Mouse (Mus musculus) midbrain, embryonic 10.5 days (tissue): ENCODE results near the gene Tmem53. TPM values are rescaled to one million over a fixed set of nuclear protein-coding genes. Genes with fewer than 3 reads are reported as not detected.
A peak's percentile ranks its signal among the peaks of the same experiment; 100 is the strongest.

Experiments
- DNase-seq: peaks from one replicate; pipeline ENCODE4 v3.0.0-alpha.2; 2017; ENCODE audit warnings: low spot score
- H3K27ac ChIP-seq: fragments of 300-500 bp; sonication (generic); replicated peaks from 2 replicates; pipeline ENCODE4 v1.5.1; 2016; ENCODE audit warnings: mild to moderate bottlenecking
- H3K27me3 ChIP-seq: fragments of 300-500 bp; sonication (generic); 2 replicates; pipeline ENCODE4 v1.6.1; 2016; ENCODE audit warnings: low read depth, mild to moderate bottlenecking; ENCODE audit not compliant: poor library complexity, severe bottlenecking
- H3K36me3 ChIP-seq: fragments of 300-500 bp; sonication (generic); 2 replicates; pipeline ENCODE4 v1.6.1; 2016; ENCODE audit warnings: mild to moderate bottlenecking, moderate library complexity
- H3K4me1 ChIP-seq: fragments of 300-500 bp; sonication (generic); 2 replicates; pipeline ENCODE4 v1.6.1; 2016
- H3K4me3 ChIP-seq: fragments of 300-500 bp; sonication (generic); 2 replicates; pipeline ENCODE4 v1.5.1; 2016; ENCODE audit warnings: mild to moderate bottlenecking, moderate library complexity
- H3K9me3 ChIP-seq: fragments of 300-500 bp; sonication (generic); replicated peaks from 2 replicates; pipeline ENCODE4 v1.6.1; 2016; ENCODE audit warnings: mild to moderate bottlenecking
- WGBS: fragments of 180-500 bp; shearing (Covaris S2); methylation state at CpG from one replicate; pipeline ENCODE4 v1.1.7; 2016; 5-methylcytosine and 5-hydroxymethylcytosine counted together
- polyA plus RNA-seq: library from polyadenylated mRNA; unstranded; fragments of >200 nt; fragmentation: Nextera tagmentation; extraction: Ambion mirVana; gene quantifications from 2 replicates; pipeline ENCODE4 v1.2.1, GENCODE M21; 2016

Gene Tmem53
- polyA plus RNA-seq, 1 experiment from 2014 or later: 8.2 TPM

- peaks cover 65% of the 10 kb centered on the region for H3K27me3 ChIP-seq
- no peak overlapping the region; the same call in 1 of the 2 replicates for H3K4me3 ChIP-seq
These were observed 45.3 kb downstream of the Tmem53 start for GRCm38 (mm10) chr4:117296849-117297593.

GRCm38 (mm10) chr4:117297819-117298218 is 46.1 kb downstream of the Tmem53 start:
- no peak overlapping the region for H3K4me3 ChIP-seq
- H3K36me3 ChIP-seq: peaks cover 22% of the 10 kb centered on the region; the same call in 1 of the 2 replicates
- no peak overlapping the region for H3K27ac ChIP-seq
- H3K9me3 ChIP-seq: no peaks in the 10 kb centered on the region
- H3K4me1 ChIP-seq: peaks cover 59% of the 10 kb centered on the region
- DNase-seq: no peak
- 85% methylated on average over 9 of the region's 9 CpGs for WGBS
- H3K27me3 ChIP-seq: peaks cover 73% of the 10 kb centered on the region

More at GRCm38 (mm10) chr4:117296849-117297593, 45.3 kb downstream of the Tmem53 start:
- DNase-seq: no peak
- 80% methylated on average over 19 of the region's 19 CpGs for WGBS
- Histone ChIP-seq H3K9me3 (no peaks in the 10 kb centered on the region), H3K27ac (no peak overlapping the region; the same call in 1 of the 2 replicates), H3K4me1 (peaks cover 55% of the 10 kb centered on the region), H3K36me3 (peaks cover 22% of the 10 kb centered on the region; the same call in 1 of the 2 replicates)

- no peaks in the 10 kb centered on the region for H3K9me3 ChIP-seq
- H3K4me1 ChIP-seq: peaks cover 80% of the 10 kb centered on the region
- peaks cover 94% of the 10 kb centered on the region for H3K27me3 ChIP-seq
- H3K36me3 ChIP-seq: peaks cover 14% of the 10 kb centered on the region; the same call in 1 of the 2 replicates
- WGBS: 83% methylated on average over 10 of the region's 10 CpGs
- no peak for DNase-seq
- H3K4me3 ChIP-seq: no peak overlapping the region
- no peak overlapping the region; the same call in 1 of the 2 replicates for H3K27ac ChIP-seq
These were observed 48.2 kb downstream of the Tmem53 start for GRCm38 (mm10) chr4:117299921-117300320.

GRCm38 (mm10) chr4:117302027-117302806 is 50.5 kb downstream of the Tmem53 start:
- Histone ChIP-seq H3K27me3 (peaks cover 96% of the 10 kb centered on the region), H3K36me3 (peaks cover 5% of the 10 kb centered on the region; the same call in 1 of the 2 replicates), H3K4me3 (no peak overlapping the region), H3K9me3 (no peaks in the 10 kb centered on the region), H3K4me1 (peaks cover 76% of the 10 kb centered on the region), H3K27ac (peak overlapping the region; percentile 34; the same call in 1 of the 2 replicates)
- no peak for DNase-seq
- WGBS: 46% methylated on average over 14 of the region's 14 CpGs

DNA sequence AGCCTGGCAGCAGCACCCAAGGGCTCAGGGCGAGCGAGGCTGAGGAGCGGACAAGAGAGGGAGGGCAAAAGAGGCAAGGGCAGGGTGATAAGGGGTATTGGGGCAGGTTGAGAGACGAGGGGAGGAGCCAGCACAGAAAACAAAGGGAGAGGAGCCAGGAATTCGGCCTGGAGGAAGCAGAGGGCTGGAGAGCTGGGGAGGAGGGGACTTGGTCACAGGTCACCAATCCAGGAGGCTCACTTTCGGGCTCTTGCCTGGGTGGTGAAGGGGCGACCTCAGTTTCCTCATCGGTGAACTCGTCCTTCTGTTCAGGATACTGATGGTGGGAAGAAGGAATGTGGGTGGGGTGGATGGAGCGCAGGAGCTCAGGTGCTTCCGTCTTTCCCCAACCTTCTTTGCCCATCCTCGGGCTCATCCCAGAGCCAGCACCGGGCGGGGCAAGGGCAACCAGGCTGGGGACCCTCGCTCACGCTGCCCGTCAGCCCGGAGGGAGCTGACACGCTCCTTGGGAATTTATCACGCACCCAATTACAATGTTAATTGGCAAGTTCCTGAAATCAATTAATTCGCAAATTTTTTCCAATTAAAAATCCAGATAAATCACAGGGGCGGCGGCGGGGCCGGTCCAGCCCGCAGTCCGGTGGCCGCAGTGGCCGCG is 52.0 kb downstream of the Tmem53 start:
- peak overlapping the region; percentile 49 for H3K27ac ChIP-seq
- WGBS: 10% methylated on average over 30 of the region's 30 CpGs

DNA sequence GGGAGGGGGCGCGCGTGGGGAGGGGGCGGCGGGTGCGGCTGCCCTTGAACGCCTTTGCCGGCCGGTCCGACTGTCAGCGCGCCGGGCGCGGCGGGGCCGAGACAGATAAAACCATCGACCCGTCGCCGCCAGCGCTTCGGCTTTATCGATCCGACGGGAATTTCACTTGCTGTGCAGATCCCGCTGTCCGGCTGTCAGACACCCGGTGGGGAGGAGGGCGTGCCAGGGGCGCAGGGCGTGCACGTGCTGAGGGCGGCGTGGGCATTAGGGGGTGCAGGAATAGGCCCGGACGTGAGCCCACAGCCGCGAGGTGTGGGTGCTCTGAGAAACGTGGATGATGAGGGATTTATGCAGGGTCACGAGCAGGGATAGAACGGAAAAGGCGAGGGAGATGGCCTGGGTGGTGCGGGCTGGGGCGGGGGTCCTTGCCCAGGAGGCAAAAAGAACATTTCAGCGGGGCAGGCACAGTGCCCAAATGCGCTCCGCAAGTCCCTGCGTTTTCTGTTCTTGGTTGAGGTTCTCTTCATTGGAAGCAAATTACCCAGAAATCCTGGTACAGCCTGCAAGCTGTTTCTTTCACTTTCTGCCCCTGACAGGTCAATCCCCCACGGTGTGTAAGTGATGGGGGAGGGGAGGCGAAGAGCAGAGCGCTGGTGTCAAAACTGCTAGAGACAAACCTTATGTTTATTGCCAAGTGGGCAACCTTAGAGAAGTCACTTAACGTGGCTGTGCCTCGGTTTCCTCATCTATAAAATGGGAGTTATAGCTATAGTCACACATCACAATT is 52.7 kb downstream of the Tmem53 start:
- H3K27ac ChIP-seq: peak overlapping the region; percentile 49
- H3K27me3 ChIP-seq: peaks cover 97% of the 10 kb centered on the region
- 3% methylated on average over 54 of the region's 54 CpGs for WGBS

More for the DNA sequence above, 52.0 kb downstream of the Tmem53 start:
- H3K4me1 ChIP-seq: peaks cover 72% of the 10 kb centered on the region
- peaks cover 98% of the 10 kb centered on the region for H3K27me3 ChIP-seq
- H3K36me3 ChIP-seq: peaks cover 7% of the 10 kb centered on the region; the same call in 1 of the 2 replicates
- no peak for DNase-seq
- peak overlapping the region; percentile 56 for H3K4me3 ChIP-seq
- H3K9me3 ChIP-seq: no peaks in the 10 kb centered on the region

DNA sequence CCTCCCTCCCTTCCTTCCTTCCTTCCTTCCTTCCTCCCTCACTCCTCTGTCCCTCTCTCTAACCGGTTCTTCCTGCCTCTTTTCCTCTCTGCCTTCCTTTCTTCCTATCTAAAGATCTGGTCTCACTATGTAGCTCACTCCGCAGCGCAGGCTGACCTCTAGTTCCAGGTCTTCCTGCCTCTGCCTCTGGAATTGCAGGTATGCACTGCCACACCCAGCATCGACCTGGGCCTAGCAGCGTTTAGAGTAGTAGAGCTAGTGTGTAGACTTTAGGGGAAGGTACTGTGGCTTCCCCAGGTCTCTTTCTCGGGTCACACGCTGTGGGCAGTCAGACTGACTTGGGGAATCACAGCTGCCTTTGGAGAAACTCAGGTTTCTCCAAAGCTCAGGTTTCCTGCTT is 53.7 kb downstream of the Tmem53 start:
- Histone ChIP-seq H3K4me3 (no peak overlapping the region), H3K27me3 (peaks cover 97% of the 10 kb centered on the region), H3K27ac (no peak overlapping the region), H3K36me3 (peaks cover 11% of the 10 kb centered on the region; the same call in 1 of the 2 replicates), H3K9me3 (no peaks in the 10 kb centered on the region; the same call in 1 of the 2 replicates), H3K4me1 (peaks cover 59% of the 10 kb centered on the region)
- 62% methylated on average over 6 of the region's 7 CpGs for WGBS
- DNase-seq: no peak

More for the DNA sequence above, 52.7 kb downstream of the Tmem53 start:
- DNase-seq: peak; percentile 54
- H3K9me3 ChIP-seq: no peaks in the 10 kb centered on the region
- peak overlapping the region; percentile 56 for H3K4me3 ChIP-seq
- H3K4me1 ChIP-seq: peaks cover 69% of the 10 kb centered on the region
- H3K36me3 ChIP-seq: peaks cover 8% of the 10 kb centered on the region; the same call in 1 of the 2 replicates

- Histone ChIP-seq H3K4me1 (peaks cover 48% of the 10 kb centered on the region), H3K4me3 (no peak overlapping the region), H3K27ac (no peak overlapping the region), H3K9me3 (no peaks in the 10 kb centered on the region; the same call in 1 of the 2 replicates), H3K36me3 (peaks cover 11% of the 10 kb centered on the region; the same call in 1 of the 2 replicates), H3K27me3 (peaks cover 97% of the 10 kb centered on the region)
- 64% methylated on average over 6 of the region's 6 CpGs for WGBS
- DNase-seq: no peak
These were observed 55.5 kb downstream of the Tmem53 start for GRCm38 (mm10) chr4:117307270-117307669.

GRCm38 (mm10) chr4:117309427-117309826 is 57.7 kb downstream of the Tmem53 start:
- peaks cover 97% of the 10 kb centered on the region for H3K27me3 ChIP-seq
- peaks cover 42% of the 10 kb centered on the region for H3K4me1 ChIP-seq
- no peak overlapping the region for H3K27ac ChIP-seq
- DNase-seq: no peak
- no peak overlapping the region for H3K4me3 ChIP-seq
- H3K9me3 ChIP-seq: no peaks in the 10 kb centered on the region; the same call in 1 of the 2 replicates
- WGBS: 76% methylated on average over 1 of the region's 1 CpGs
- peaks cover 11% of the 10 kb centered on the region; the same call in 1 of the 2 replicates for H3K36me3 ChIP-seq

GRCm38 (mm10) chr4:117311891-117312290 is 60.1 kb downstream of the Tmem53 start:
- Histone ChIP-seq H3K9me3 (no peaks in the 10 kb centered on the region; the same call in 1 of the 2 replicates), H3K4me3 (no peak overlapping the region), H3K27ac (peak overlapping the region; percentile 4; the same call in 1 of the 2 replicates), H3K4me1 (peaks cover 49% of the 10 kb centered on the region), H3K27me3 (peaks cover 97% of the 10 kb centered on the region), H3K36me3 (0 out of 2 replicates have a peak, but pooled peaks cover 5% of the 10 kb centered on the region)
- no peak for DNase-seq
- 54% methylated on average over 5 of the region's 5 CpGs for WGBS

DNA sequence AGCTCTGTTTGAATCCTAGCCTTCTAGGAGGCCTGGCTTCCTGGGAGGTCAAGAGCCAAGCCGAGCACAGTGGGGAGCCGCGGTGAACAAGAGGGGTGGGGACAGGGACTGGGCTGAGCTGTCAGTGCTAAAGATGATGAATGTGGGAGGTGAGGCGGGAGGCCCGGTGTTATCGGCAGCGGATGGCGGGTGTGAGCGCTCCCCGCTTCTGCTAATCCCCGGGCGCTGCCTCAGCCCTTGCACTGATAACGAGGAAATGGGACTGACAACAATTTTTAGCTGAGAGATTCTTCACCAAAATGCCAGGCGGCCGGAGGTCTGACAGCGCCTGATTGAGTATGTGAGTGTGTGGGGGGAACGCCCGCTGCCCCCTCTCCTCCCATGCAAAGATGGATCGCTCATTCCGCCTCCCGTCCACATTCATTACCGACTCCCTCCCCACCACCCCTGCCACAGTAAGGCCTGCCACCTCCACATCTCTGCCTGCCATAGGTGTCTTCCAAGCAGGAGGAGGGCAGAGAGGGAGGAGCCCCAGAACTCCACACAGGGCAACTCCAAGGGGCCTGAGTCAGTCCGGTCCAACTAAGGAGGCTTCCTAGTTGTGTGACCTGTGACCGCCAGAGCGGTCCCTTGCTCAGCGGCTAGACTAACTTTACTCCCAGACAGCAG is 60.8 kb downstream of the Tmem53 start:
- Histone ChIP-seq H3K9me3 (no peaks in the 10 kb centered on the region; the same call in 1 of the 2 replicates), H3K27ac (peak overlapping the region; percentile 4; the same call in 1 of the 2 replicates), H3K4me3 (peak overlapping the region; percentile 23), H3K27me3 (peaks cover 97% of the 10 kb centered on the region), H3K36me3 (0 out of 2 replicates have a peak, but pooled peaks cover 4% of the 10 kb centered on the region), H3K4me1 (peaks cover 51% of the 10 kb centered on the region)
- WGBS: 8% methylated on average over 26 of the region's 26 CpGs
- no peak for DNase-seq
